Mouse (Mus musculus): ENCODE measurements around the gene Dppa2. TPM values are rescaled to one million over a fixed set of nuclear protein-coding genes. Genes with fewer than 3 reads are reported as not detected.

The Dppa2 gene
- total RNA-seq, 4 experiments from 2014 or later, result 0.17 to 0.23 TPM; not detected in 2

DNA sequence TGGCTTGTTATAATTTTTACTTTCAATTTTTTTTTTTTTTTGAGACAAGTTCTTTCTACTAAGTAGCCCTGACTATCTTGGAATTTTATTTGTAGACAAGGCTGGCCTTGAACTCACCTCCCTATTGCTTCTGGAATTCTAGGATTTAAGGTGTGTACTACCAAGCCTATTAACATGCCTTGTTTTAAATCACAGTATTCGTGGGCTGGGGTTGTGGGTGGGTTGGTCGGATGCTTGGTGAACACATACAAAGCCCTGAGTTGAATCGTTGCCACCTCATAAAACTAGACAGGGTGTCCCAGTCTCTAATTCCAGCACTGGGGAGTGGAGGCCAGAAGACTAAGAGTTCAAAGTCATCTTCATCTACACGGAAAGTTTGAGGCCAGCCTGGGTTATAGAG, 31.6 kb downstream of the Dppa2 start:
- no peak for DNase-seq (ENCODE audit: low spot score in 2 of 2)

DNA sequence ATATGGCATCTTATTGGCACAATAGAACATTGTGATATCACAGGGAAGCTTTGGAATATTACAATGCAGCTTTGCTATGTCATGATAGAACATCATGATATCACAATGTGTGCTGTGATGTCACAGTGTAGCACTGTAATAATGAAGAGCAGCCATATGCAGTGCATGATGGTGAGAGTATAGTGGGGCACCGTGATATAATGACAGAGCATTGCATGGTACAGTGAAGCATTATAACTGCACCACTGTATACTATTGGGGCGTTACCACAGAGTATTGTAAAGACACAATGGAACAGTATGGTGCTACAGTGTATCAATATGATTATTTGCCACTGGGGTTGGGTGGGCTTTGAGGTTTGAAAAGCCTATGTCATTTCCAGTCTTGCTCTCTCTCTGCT, 40.5 kb downstream of the Dppa2 start:
- DNase-seq (ENCODE audit: low spot score in 2 of 2), result no peak

DNA sequence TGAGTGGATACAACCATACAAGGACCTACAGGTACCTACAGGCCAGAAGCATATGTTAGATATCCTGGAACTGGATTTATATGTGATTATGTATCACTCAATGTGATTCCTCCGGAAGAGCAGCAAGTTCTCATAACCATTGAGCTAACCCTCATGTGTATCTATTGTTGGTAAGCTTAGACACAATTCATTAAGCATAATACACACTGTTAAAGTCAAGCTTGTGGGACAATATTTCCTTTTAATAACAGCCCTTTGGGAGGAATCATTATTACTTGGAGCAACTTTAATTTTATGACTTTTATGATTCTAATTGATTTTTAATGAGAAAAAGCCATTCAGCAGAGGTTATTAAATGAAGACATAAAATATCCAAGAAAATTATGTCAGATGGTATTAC, 43.5 kb downstream of the Dppa2 start:
- no peak for DNase-seq (ENCODE audit: low spot score in 2 of 2)

DNA sequence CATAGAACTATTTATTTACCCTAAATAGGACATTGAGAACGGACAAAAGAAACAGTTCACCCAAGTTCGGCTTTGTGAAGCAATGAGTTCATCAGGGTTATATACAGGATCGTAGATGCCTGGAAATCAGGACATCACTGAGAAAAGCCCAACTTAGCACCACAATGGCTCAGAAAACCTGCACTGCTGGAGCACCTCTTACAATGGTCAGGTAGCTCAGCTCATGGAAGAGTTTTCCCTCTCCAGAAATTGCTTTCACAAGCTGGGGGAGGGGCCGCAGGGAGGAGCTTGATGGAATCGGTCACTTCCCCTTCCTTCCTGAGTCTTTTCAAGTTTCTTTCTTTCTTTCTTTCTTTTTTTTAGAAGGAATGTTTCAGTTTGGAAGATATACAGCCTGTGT, 52.0 kb downstream of the Dppa2 start:
- DNase-seq (ENCODE audit: low spot score in 2 of 2), result no peak

DNA sequence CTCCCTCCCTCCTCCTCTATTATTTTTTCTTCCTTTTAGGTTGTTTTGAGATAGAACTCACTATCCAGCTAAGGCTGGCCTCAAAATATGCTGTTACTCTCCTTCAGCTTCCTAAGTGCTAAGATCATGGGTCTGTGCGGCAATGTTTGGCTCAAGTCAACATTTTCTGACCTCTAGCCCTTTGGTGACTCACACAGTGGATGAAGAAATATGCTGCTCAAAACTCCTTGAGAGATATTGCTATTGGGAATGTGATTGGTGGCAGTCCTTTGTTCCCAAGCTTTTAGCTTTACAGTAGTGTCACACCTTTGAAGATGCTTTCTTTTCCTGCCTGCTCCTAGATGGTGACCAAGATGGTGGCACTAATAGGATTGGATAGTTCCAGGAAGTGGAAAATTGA, 52.7 kb downstream of the Dppa2 start:
- no peak for DNase-seq (ENCODE audit: low spot score in 2 of 2)

DNA sequence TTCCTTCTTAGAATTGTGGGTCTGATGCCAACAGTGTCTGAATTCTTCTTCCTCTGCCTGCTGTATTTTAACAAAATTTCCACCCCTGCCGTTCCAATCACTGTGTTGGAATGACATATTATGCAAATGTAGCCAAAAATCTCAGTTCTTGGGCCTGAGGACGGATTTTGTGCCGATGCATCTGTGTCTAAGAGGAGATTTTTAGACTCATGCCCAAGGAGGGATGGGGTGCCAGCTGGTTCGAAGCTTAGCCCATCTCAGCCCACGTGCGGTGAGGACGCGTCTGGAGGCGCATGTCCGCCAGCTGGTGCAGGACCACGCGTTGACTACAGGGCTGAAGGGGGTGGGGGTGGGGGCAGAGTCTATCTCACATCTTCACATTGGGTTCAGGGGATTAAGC, 57.2 kb downstream of the Dppa2 start:
- peak; percentile 43 to 71 for DNase-seq (ENCODE audit: low spot score in 2 of 2)

DNA sequence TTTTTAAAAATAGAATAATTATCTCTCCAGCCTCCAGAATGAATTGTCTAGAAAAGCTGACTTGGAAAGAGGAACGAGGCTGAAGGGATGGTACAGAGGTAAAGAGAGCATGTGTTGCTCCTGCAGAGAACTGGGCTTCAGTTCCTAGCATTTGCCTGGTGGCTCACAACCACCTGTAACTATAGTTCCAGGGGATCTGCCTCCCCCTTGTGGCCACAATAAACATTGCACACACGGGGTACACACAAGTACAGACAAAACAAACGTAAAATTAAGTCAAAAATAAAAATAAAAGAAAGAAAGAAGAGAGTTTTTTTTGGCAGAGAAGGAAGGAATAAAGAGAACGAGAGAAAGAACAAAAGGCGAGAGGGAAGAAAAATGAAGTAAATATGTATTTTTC, 63.1 kb downstream of the Dppa2 start:
- DNase-seq (ENCODE audit: low spot score in 2 of 2), result no peak

DNA sequence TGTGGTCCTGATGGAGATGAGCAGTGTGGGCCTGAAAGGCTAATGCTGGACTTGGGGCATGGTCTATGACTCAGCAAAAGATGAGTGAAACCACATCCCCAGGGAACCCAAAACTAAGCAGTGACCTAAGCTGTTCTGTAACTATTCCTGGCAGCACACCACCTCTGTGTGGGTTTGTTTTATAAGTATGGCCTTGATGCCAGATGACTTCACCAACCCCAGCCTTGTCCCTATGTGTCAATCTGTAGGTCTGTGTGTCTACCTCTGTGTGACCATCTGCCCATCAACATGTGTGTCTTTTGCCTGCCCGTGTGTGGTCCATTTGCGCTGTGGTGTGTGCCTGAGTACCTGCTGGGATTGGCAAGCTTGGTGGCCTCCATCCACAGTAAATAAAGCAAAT, 64.4 kb downstream of the Dppa2 start:
- no peak for DNase-seq (ENCODE audit: low spot score in 2 of 2)

Other genes starting within 250 kb of the Dppa2 start
- not detected for gene Dppa4, start 20.2 kb upstream of the Dppa2 start, total RNA-seq (2022)
- gene Gm5485, start 108.5 kb downstream of the Dppa2 start, total RNA-seq (2022), result not detected
- gene Morc1, start 127.3 kb downstream of the Dppa2 start, total RNA-seq (2022), result under 1 TPM in 1 of 4 experiments, not detected in 3; 0.11 TPM